Mouse (Mus musculus): Measurements from ENCODE around the gene Klhl21. TPM values are rescaled to one million over a fixed set of nuclear protein-coding genes. Genes with fewer than 3 reads are reported as not detected.

Gene Klhl21
- polyA plus RNA-seq (2012; ENCODE audit: insufficient read depth, insufficient read length, low replicate concordance, missing spikeins) = not detected in 2 replicates

- peak within 1 kb of the TSS; percentile 73 for H3K27ac ChIP-seq (ENCODE audit: insufficient read depth, low read depth, low read length)
- under 1% methylated on average over 45 of the region's 45 CpGs for WGBS
- peaks cover 45% of the 10 kb centered on the region for H3K4me1 ChIP-seq (ENCODE audit: control insufficient read depth, insufficient read depth, low read length)
- H3K4me3 ChIP-seq (ENCODE audit: insufficient read depth, low read depth, low read length) = peak within 1 kb of the TSS; percentile 78
- peak; percentile 92 for TF ChIP-seq POLR2A (IDR thresholded peaks at IDR 0.05; ENCODE audit: insufficient read depth, low read depth, low read length)
- no peak for TF ChIP-seq CTCF (IDR thresholded peaks at IDR 0.05; ENCODE audit: insufficient read depth, low read depth, low read length)
Observed at GRCm38 (mm10) chr4:152008622-152009075, at the start of gene Klhl21. Gene Klhl21 (plus strand): TSS chr4:152008803.

GRCm38 (mm10) chr4:151959849-151960512 is 48.6 kb upstream of the Klhl21 start:
- no peak for TF ChIP-seq POLR2A (IDR thresholded peaks at IDR 0.05; ENCODE audit: insufficient read depth, low read depth, low read length)
- no peak for TF ChIP-seq CTCF (IDR thresholded peaks at IDR 0.05; ENCODE audit: insufficient read depth, low read depth, low read length)
- 93% methylated on average over 11 of the region's 11 CpGs for WGBS
- H3K4me3 ChIP-seq (ENCODE audit: insufficient read depth, low read depth, low read length) = no peak overlapping the region
- no peak overlapping the region for H3K27ac ChIP-seq (ENCODE audit: insufficient read depth, low read depth, low read length)
- no peaks in the 10 kb centered on the region for H3K4me1 ChIP-seq (ENCODE audit: control insufficient read depth, insufficient read depth, low read length)

GRCm38 (mm10) chr4:151960513-151960854 is 48.1 kb upstream of the Klhl21 start:
- Histone ChIP-seq H3K4me1 (ENCODE audit: control insufficient read depth, insufficient read depth, low read length) (no peaks in the 10 kb centered on the region), H3K4me3 (ENCODE audit: insufficient read depth, low read depth, low read length) (no peak overlapping the region), H3K27ac (ENCODE audit: insufficient read depth, low read depth, low read length) (no peak overlapping the region)
- WGBS = 75% methylated on average over 3 of the region's 3 CpGs
- TF ChIP-seq POLR2A (IDR thresholded peaks at IDR 0.05; ENCODE audit: insufficient read depth, low read depth, low read length) (no peak), CTCF (IDR thresholded peaks at IDR 0.05; ENCODE audit: insufficient read depth, low read depth, low read length) (no peak)

- Histone ChIP-seq H3K4me1 (ENCODE audit: control insufficient read depth, insufficient read depth, low read length) (peaks cover 1% of the 10 kb centered on the region), H3K4me3 (ENCODE audit: insufficient read depth, low read depth, low read length) (no peak overlapping the region), H3K27ac (ENCODE audit: insufficient read depth, low read depth, low read length) (no peak overlapping the region)
- WGBS = 91% methylated on average over 3 of the region's 3 CpGs
- no peak for TF ChIP-seq POLR2A (IDR thresholded peaks at IDR 0.05; ENCODE audit: insufficient read depth, low read depth, low read length)
- TF ChIP-seq CTCF (IDR thresholded peaks at IDR 0.05; ENCODE audit: insufficient read depth, low read depth, low read length) = no peak
Observed at GRCm38 (mm10) chr4:151962817-151963216, 45.8 kb upstream of the Klhl21 start.

GRCm38 (mm10) chr4:151968204-151968921 is 40.2 kb upstream of the Klhl21 start:
- TF ChIP-seq CTCF (IDR thresholded peaks at IDR 0.05; ENCODE audit: insufficient read depth, low read depth, low read length) = no peak
- no peak for TF ChIP-seq POLR2A (IDR thresholded peaks at IDR 0.05; ENCODE audit: insufficient read depth, low read depth, low read length)
- Histone ChIP-seq H3K4me3 (ENCODE audit: insufficient read depth, low read depth, low read length) (no peak overlapping the region), H3K27ac (ENCODE audit: insufficient read depth, low read depth, low read length) (peak overlapping the region; percentile 6), H3K4me1 (ENCODE audit: control insufficient read depth, insufficient read depth, low read length) (peaks cover 27% of the 10 kb centered on the region)
- WGBS = 61% methylated on average over 26 of the region's 26 CpGs

- peaks cover 28% of the 10 kb centered on the region for H3K4me1 ChIP-seq (ENCODE audit: control insufficient read depth, insufficient read depth, low read length)
- TF ChIP-seq POLR2A (IDR thresholded peaks at IDR 0.05; ENCODE audit: insufficient read depth, low read depth, low read length) (no peak), CTCF (IDR thresholded peaks at IDR 0.05; ENCODE audit: insufficient read depth, low read depth, low read length) (no peak)
- no peak overlapping the region for H3K27ac ChIP-seq (ENCODE audit: insufficient read depth, low read depth, low read length)
- H3K4me3 ChIP-seq (ENCODE audit: insufficient read depth, low read depth, low read length) = no peak overlapping the region
- WGBS = 48% methylated on average over 10 of the region's 10 CpGs
Observed at GRCm38 (mm10) chr4:151972221-151972967, 36.2 kb upstream of the Klhl21 start.

GRCm38 (mm10) chr4:151975441-151975840 is 33.2 kb upstream of the Klhl21 start:
- H3K27ac ChIP-seq (ENCODE audit: insufficient read depth, low read depth, low read length) = no peak overlapping the region
- WGBS = 89% methylated on average over 3 of the region's 3 CpGs
- no peak overlapping the region for H3K4me3 ChIP-seq (ENCODE audit: insufficient read depth, low read depth, low read length)
- TF ChIP-seq POLR2A (IDR thresholded peaks at IDR 0.05; ENCODE audit: insufficient read depth, low read depth, low read length) (no peak), CTCF (IDR thresholded peaks at IDR 0.05; ENCODE audit: insufficient read depth, low read depth, low read length) (no peak)
- H3K4me1 ChIP-seq (ENCODE audit: control insufficient read depth, insufficient read depth, low read length) = peaks cover 10% of the 10 kb centered on the region

- no peak overlapping the region for H3K27ac ChIP-seq (ENCODE audit: insufficient read depth, low read depth, low read length)
- H3K4me3 ChIP-seq (ENCODE audit: insufficient read depth, low read depth, low read length) = no peak overlapping the region
- WGBS = 34% methylated on average over 10 of the region's 10 CpGs
- peaks cover 12% of the 10 kb centered on the region for H3K4me1 ChIP-seq (ENCODE audit: control insufficient read depth, insufficient read depth, low read length)
- TF ChIP-seq POLR2A (IDR thresholded peaks at IDR 0.05; ENCODE audit: insufficient read depth, low read depth, low read length) (no peak), CTCF (IDR thresholded peaks at IDR 0.05; ENCODE audit: insufficient read depth, low read depth, low read length) (peak; percentile 77)
Observed at GRCm38 (mm10) chr4:151977748-151978147, 30.9 kb upstream of the Klhl21 start.

Data from olfactory bulb, adult 2 months (tissue).